Mouse (Mus musculus): ENCODE results near the gene Ano6. TPM values are rescaled to one million over a fixed set of nuclear protein-coding genes. Genes with fewer than 3 reads are reported as not detected.
A peak's percentile ranks its signal among the peaks of the same experiment; 100 is the strongest.

Gene Ano6
- total RNA-seq, 1 experiment from 2014 or later = 32.2 TPM

- no peak for ATAC-seq (replicated peaks; ENCODE audit: low read depth, poor library complexity, severe bottlenecking)
Observed at GRCm38 (mm10) chr15:95793748-95794491, 3.3 kb downstream of the Ano6 start.

- no peak for ATAC-seq (replicated peaks; ENCODE audit: low read depth, poor library complexity, severe bottlenecking)
Observed at GRCm38 (mm10) chr15:95794611-95795565, 4.2 kb downstream of the Ano6 start.

- no peak for ATAC-seq (replicated peaks; ENCODE audit: low read depth, poor library complexity, severe bottlenecking)
Observed at GRCm38 (mm10) chr15:95796062-95796461, 5.4 kb downstream of the Ano6 start.

GRCm38 (mm10) chr15:95797144-95797983 is 6.7 kb downstream of the Ano6 start:
- ATAC-seq (replicated peaks; ENCODE audit: low read depth, poor library complexity, severe bottlenecking) = peak; percentile 78

- ATAC-seq (replicated peaks; ENCODE audit: low read depth, poor library complexity, severe bottlenecking) = no peak
Observed at GRCm38 (mm10) chr15:95798266-95798665, 7.6 kb downstream of the Ano6 start.

- ATAC-seq (replicated peaks; ENCODE audit: low read depth, poor library complexity, severe bottlenecking) = no peak
Observed at GRCm38 (mm10) chr15:95799632-95800031, 9.0 kb downstream of the Ano6 start.

GRCm38 (mm10) chr15:95800051-95800450 is 9.4 kb downstream of the Ano6 start:
- ATAC-seq (replicated peaks; ENCODE audit: low read depth, poor library complexity, severe bottlenecking) = no peak

GRCm38 (mm10) chr15:95801261-95801979 is 10.8 kb downstream of the Ano6 start:
- no peak for ATAC-seq (replicated peaks; ENCODE audit: low read depth, poor library complexity, severe bottlenecking)

GRCm38 (mm10) chr15:95802140-95802539 is 11.5 kb downstream of the Ano6 start:
- ATAC-seq (replicated peaks; ENCODE audit: low read depth, poor library complexity, severe bottlenecking) = no peak

GRCm38 (mm10) chr15:95802762-95803161 is 12.1 kb downstream of the Ano6 start:
- no peak for ATAC-seq (replicated peaks; ENCODE audit: low read depth, poor library complexity, severe bottlenecking)

GRCm38 (mm10) chr15:95803484-95803883 is 12.8 kb downstream of the Ano6 start:
- ATAC-seq (replicated peaks; ENCODE audit: low read depth, poor library complexity, severe bottlenecking) = no peak

- ATAC-seq (replicated peaks; ENCODE audit: low read depth, poor library complexity, severe bottlenecking) = peak; percentile 23; the same call in 1 of the 2 replicates
Observed at GRCm38 (mm10) chr15:95804255-95804654, 13.6 kb downstream of the Ano6 start.

GRCm38 (mm10) chr15:95805022-95805471 is 14.4 kb downstream of the Ano6 start:
- no peak for ATAC-seq (replicated peaks; ENCODE audit: low read depth, poor library complexity, severe bottlenecking)

GRCm38 (mm10) chr15:95807908-95808307 is 17.3 kb downstream of the Ano6 start:
- ATAC-seq (replicated peaks; ENCODE audit: low read depth, poor library complexity, severe bottlenecking) = peak; percentile 81

- no peak for ATAC-seq (replicated peaks; ENCODE audit: low read depth, poor library complexity, severe bottlenecking)
Observed at GRCm38 (mm10) chr15:95810357-95810761, 19.7 kb downstream of the Ano6 start.

GRCm38 (mm10) chr15:95812821-95813571 is 22.4 kb downstream of the Ano6 start:
- no peak for ATAC-seq (replicated peaks; ENCODE audit: low read depth, poor library complexity, severe bottlenecking)

GRCm38 (mm10) chr15:95817501-95817900 is 26.9 kb downstream of the Ano6 start:
- no peak for ATAC-seq (replicated peaks; ENCODE audit: low read depth, poor library complexity, severe bottlenecking)

GRCm38 (mm10) chr15:95819249-95820035 is 28.8 kb downstream of the Ano6 start:
- ATAC-seq (replicated peaks; ENCODE audit: low read depth, poor library complexity, severe bottlenecking) = no peak
